Mouse (Mus musculus) embryonic facial prominence, embryonic 10.5 days (tissue): ENCODE results near the gene Trip12. TPM values are rescaled to one million over a fixed set of nuclear protein-coding genes. Genes with fewer than 3 reads are reported as not detected.

ENCODE experiments used
- DNase-seq: peaks from one replicate; pipeline ENCODE4 v3.0.0-alpha.2; 2017; ENCODE audit warnings: low spot score
- H3K27ac ChIP-seq: fragments of 300-500 bp; sonication (generic); replicated peaks from 2 replicates; pipeline ENCODE4 v1.5.1; 2016; ENCODE audit warnings: mild to moderate bottlenecking
- H3K27me3 ChIP-seq: fragments of 300-500 bp; sonication (generic); replicated peaks from 2 replicates; pipeline ENCODE4 v1.6.1; 2016; ENCODE audit warnings: low read depth, mild to moderate bottlenecking; ENCODE audit not compliant: poor library complexity, severe bottlenecking
- H3K36me3 ChIP-seq: fragments of 300-500 bp; sonication (generic); replicated peaks from 2 replicates; pipeline ENCODE4 v1.6.1; 2016; ENCODE audit warnings: mild to moderate bottlenecking, moderate library complexity
- H3K4me1 ChIP-seq: fragments of 300-500 bp; sonication (generic); 2 replicates; pipeline ENCODE4 v1.6.1; 2016
- H3K4me3 ChIP-seq: fragments of 300-500 bp; sonication (generic); 2 replicates; pipeline ENCODE4 v1.5.1; 2016; ENCODE audit warnings: mild to moderate bottlenecking, moderate library complexity
- H3K9me3 ChIP-seq: fragments of 300-500 bp; sonication (generic); 2 replicates; pipeline ENCODE4 v1.6.1; 2016; ENCODE audit warnings: mild to moderate bottlenecking
- WGBS: fragments of 180-500 bp; shearing (Covaris S2); methylation state at CpG from one replicate; pipeline ENCODE4 v1.1.7; 2016; 5-methylcytosine and 5-hydroxymethylcytosine counted together
- polyA plus RNA-seq: library from polyadenylated mRNA; unstranded; fragments of >200 nt; fragmentation: Nextera tagmentation; extraction: Ambion mirVana; gene quantifications from 2 replicates; pipeline ENCODE4 v1.2.1, GENCODE M21; 2016

The Trip12 gene
- polyA plus RNA-seq, 1 experiment from 2014 or later: 86.5 TPM

DNA sequence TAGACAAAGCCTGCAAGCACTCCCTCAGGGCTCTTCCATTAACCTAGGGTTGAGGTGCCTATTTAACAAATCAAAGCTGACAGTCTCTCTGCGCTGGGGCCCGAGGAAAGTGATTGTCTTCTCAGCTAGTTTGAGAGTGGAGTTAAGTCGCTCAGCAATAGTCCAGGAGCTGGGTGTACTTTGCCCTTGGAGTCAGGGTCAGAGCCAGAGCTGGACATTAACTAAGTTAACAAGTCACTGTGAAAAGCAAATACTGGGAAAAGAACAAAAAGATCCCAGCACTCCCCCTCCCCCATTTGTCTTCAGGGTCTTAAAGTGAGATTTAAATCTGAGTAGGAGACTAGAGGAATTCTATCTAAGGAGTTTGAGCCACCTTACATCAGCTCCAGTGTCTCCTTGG lies 31.8 kb upstream of the Trip12 start:
- no peak for DNase-seq
- WGBS: 15% methylated on average over 3 of the region's 3 CpGs
- H3K27ac ChIP-seq: no peak overlapping the region
- peaks cover 18% of the 10 kb centered on the region for H3K4me1 ChIP-seq
- no peaks in the 10 kb centered on the region for H3K27me3 ChIP-seq
- H3K4me3 ChIP-seq: no peak overlapping the region
- no peaks in the 10 kb centered on the region for H3K9me3 ChIP-seq
- H3K36me3 ChIP-seq: no peaks in the 10 kb centered on the region

DNA sequence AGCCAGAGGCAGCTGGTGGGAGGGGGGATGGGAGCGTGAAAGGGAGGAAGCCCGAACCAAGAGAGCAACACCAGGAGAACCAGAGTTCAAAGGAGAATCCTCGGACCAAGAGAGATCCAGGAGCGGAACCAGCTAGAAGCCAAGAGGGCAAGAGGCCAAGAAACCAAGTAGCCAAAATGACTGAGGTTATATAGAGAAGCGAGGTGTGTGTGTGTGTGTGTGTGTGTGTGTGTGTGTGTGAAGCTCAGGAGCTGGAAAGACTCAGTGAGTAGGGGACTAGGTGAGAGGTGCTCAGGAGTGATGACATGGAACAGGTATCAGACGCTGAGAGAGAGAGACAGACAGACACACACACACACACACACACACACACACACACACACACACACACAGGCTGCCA lies 30.8 kb upstream of the Trip12 start:
- DNase-seq: no peak
- WGBS: 62% methylated on average over 6 of the region's 6 CpGs
- Histone ChIP-seq H3K36me3 (no peaks in the 10 kb centered on the region), H3K4me1 (peaks cover 18% of the 10 kb centered on the region), H3K27ac (no peak overlapping the region), H3K27me3 (no peaks in the 10 kb centered on the region), H3K4me3 (no peak overlapping the region), H3K9me3 (no peaks in the 10 kb centered on the region)

DNA sequence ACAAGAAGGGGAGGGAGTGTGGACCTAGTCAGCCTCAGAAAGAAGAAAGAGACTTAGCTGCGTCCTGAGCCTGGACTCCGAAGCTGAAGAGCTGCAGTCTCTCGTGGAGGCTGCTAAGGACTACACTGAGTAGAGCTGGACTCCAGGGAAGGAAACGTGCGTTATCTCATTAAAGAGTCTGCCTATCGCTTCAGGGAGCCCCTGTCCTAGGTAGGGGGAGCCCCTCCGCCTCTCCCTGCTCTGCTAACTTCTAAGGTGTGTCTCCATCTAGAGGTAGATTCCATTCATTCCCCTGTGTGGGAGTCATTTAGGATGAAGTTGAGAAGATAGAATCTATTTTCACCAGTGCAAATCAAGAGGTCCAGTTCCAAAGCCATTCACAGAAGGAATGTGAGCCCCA lies 29.2 kb upstream of the Trip12 start:
- Histone ChIP-seq H3K27ac (no peak overlapping the region), H3K27me3 (no peaks in the 10 kb centered on the region), H3K4me1 (peaks cover 21% of the 10 kb centered on the region), H3K4me3 (no peak overlapping the region), H3K36me3 (no peaks in the 10 kb centered on the region), H3K9me3 (no peaks in the 10 kb centered on the region)
- DNase-seq: no peak
- 45% methylated on average over 7 of the region's 7 CpGs for WGBS

DNA sequence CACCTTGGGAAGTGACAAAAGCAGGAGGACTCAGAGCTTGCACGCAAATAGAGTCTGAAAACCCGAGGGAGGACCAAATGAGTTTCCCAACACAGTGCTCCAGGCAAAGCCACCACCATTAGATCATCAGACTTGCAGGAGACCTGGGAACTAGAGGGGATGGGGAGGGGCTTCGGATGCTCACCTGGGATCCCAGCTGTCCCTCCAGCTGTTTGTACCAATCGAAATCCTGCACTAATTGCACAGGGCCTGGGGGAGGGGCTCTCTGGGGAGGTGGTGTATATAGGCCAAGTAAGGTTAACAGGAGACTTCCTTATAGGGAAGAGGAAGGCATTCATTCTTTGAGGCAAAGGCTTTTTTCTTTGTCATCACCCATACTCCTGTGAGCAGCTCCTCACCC lies 28.5 kb upstream of the Trip12 start:
- H3K4me1 ChIP-seq: peaks cover 26% of the 10 kb centered on the region
- H3K27me3 ChIP-seq: no peaks in the 10 kb centered on the region
- no peak overlapping the region for H3K27ac ChIP-seq
- H3K4me3 ChIP-seq: no peak overlapping the region
- WGBS: 73% methylated on average over 4 of the region's 4 CpGs
- no peaks in the 10 kb centered on the region for H3K9me3 ChIP-seq
- H3K36me3 ChIP-seq: no peaks in the 10 kb centered on the region
- DNase-seq: no peak

DNA sequence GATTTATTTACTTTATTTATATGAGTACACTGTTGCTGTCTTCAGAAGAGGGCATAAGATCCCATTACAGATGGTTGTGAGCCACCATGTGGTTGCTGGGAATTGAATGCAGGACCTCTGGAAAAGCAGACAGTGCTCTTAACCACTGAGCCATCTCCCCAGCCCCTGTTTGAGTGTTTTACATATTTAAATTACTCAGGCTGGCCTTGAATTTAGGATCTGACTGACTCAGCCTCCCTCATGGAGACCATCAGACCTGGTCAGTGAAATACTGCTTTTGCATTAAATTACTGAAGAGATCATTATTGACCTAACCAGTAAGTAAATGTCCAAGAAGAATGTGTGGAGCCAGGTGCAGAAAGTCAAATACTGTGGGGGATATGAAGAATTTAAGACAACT lies 28.0 kb upstream of the Trip12 start:
- H3K27ac ChIP-seq: no peak overlapping the region
- H3K4me1 ChIP-seq: peaks cover 26% of the 10 kb centered on the region
- H3K4me3 ChIP-seq: no peak overlapping the region
- no peaks in the 10 kb centered on the region for H3K36me3 ChIP-seq
- H3K27me3 ChIP-seq: no peaks in the 10 kb centered on the region
- no peak for DNase-seq
- no peaks in the 10 kb centered on the region for H3K9me3 ChIP-seq

DNA sequence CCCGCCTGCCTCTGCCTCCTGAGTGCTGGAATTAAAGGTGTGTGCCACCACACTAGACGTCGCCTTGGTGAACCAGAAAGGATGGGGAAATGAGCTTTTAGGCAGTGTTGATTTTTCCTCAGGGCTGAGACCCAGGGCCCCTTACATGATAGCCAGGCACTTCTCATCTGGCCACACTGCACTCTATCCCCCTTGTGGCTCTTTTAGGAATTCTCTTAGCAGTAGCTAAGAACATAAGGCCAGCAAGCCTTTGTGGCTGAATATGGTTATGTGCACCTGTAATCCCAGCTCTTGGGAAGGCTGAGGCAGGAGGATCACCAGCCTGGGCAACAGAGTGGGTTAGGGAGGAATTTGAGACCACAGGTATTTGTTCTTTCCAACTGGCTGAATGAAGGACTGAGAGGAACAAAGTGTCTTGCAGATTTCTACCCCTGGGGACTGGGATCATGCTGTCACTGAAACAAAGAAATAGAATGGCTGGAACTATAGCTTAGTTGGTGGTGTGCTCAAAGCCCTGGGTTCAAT lies 26.5 kb upstream of the Trip12 start:
- Histone ChIP-seq H3K9me3 (no peaks in the 10 kb centered on the region), H3K27me3 (no peaks in the 10 kb centered on the region), H3K4me1 (peaks cover 20% of the 10 kb centered on the region), H3K4me3 (no peak overlapping the region), H3K36me3 (no peaks in the 10 kb centered on the region), H3K27ac (no peak overlapping the region)
- DNase-seq: no peak
- WGBS: 94% methylated on average over 3 of the region's 3 CpGs

DNA sequence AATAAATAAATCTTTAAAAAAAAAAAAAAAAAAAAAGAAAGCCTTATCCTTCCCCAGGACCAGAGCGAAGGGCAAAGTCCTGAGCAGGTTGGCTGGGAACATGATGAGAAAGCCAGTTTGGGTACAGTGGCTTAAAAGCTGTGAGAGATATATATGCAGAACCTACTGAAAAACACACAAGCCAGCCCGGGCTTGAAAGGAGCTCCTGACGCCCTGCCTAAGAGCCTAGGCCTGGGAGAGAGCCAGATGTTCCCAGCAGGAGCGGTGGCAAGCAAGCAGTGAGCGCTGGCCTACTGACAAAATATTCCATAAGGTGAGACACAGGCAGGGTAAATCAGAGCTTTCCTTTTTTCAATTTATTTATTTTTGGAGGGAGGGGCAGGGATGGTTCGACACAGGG lies 25.9 kb upstream of the Trip12 start:
- no peaks in the 10 kb centered on the region for H3K36me3 ChIP-seq
- peaks cover 17% of the 10 kb centered on the region for H3K4me1 ChIP-seq
- DNase-seq: no peak
- no peak overlapping the region for H3K4me3 ChIP-seq
- 90% methylated on average over 6 of the region's 6 CpGs for WGBS
- no peaks in the 10 kb centered on the region for H3K9me3 ChIP-seq
- no peaks in the 10 kb centered on the region for H3K27me3 ChIP-seq
- H3K27ac ChIP-seq: no peak overlapping the region

DNA sequence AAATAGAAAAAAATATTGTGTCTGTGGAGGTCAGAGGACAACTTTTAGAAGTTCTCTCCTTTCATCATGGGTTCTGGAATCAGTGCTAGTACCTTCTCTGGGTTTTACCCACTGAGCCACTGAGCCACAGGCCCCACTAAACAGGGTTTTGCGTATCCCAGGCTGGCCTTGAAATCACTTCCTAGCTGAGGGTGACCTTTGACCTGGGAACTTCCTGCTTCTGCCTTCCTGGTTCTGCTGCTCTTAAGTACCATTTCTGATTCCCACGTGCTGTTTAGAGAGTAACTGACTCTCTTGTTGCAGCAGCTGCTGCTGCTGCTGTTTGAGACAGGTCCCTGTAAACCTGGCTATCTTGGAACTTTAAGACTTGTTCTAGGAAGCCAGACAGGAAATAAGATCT lies 24.3 kb upstream of the Trip12 start:
- Histone ChIP-seq H3K4me1 (peaks cover 17% of the 10 kb centered on the region), H3K4me3 (no peak overlapping the region), H3K9me3 (no peaks in the 10 kb centered on the region), H3K27ac (no peak overlapping the region), H3K36me3 (no peaks in the 10 kb centered on the region), H3K27me3 (no peaks in the 10 kb centered on the region)
- 27% methylated on average over 2 of the region's 2 CpGs for WGBS
- no peak for DNase-seq

DNA sequence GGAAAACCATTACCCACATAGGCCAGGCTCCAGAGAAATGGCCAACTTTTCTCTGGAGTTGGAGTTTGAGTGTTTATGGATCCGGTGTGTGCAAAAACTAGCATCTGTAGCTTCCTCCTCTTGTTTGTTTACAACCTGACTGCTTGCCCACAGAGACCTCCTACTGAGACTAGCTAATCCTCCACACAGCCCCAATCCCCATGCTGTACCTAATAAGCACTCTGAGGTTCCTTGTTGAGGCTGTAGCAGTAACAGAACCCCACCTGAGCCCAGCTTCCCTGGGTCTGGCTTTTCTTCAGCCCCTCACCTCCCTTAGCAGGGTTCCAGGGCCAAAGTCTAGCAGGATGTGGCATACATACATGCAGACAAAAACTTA lies 20.9 kb upstream of the Trip12 start:
- Histone ChIP-seq H3K4me3 (no peak overlapping the region), H3K27me3 (no peaks in the 10 kb centered on the region), H3K27ac (no peak overlapping the region), H3K9me3 (no peaks in the 10 kb centered on the region), H3K4me1 (peaks cover 8% of the 10 kb centered on the region; the same call in 1 of the 2 replicates), H3K36me3 (no peaks in the 10 kb centered on the region)
- WGBS: 57% methylated on average over 1 of the region's 1 CpGs
- no peak for DNase-seq

DNA sequence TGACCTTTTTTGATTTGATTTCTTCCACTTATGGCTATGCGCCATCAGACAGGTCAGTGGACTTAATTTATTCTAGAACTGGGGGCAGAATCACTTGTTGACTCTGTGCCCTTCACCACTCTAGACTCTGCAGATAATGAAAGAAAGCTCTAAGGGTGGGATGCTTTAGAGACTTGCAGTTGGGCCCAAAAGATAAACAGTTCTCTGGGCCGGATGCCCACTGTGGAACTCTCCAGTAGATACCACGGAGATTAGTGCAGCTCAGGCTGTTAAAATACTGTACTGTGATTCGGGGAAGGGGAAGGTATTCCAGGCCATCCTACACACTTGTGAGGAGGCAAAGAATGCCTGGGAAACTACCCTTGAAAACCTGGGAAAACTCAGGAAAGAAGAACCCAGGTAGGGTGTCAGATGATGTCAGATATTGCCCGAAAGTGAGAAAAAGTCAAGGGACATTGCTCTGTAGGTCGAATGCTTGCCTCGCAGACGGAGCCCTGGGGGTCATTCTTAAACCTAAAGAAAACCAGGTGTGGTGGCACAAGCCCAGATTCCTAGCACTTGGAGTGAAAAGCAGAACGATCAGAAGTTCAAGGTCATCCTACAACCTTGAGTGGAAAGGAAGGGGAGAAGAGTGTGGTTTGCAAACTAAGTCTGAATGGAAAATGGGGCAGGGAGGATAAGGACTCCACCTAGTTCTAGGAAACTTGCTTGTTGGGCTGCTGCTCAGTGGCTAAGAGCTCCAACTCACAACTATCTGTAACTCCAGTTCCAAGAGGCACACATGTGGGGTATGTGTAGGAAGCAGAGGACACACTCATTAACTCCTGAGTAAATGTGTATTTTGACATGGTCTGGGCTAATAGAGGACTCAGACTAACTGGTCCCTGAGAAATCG lies 20.3 kb upstream of the Trip12 start:
- H3K27me3 ChIP-seq: no peaks in the 10 kb centered on the region
- H3K4me3 ChIP-seq: no peak overlapping the region
- no peaks in the 10 kb centered on the region for H3K36me3 ChIP-seq
- no peak overlapping the region for H3K27ac ChIP-seq
- H3K9me3 ChIP-seq: no peaks in the 10 kb centered on the region
- peaks cover 8% of the 10 kb centered on the region; the same call in 1 of the 2 replicates for H3K4me1 ChIP-seq
- 79% methylated on average over 10 of the region's 10 CpGs for WGBS
- DNase-seq: no peak

DNA sequence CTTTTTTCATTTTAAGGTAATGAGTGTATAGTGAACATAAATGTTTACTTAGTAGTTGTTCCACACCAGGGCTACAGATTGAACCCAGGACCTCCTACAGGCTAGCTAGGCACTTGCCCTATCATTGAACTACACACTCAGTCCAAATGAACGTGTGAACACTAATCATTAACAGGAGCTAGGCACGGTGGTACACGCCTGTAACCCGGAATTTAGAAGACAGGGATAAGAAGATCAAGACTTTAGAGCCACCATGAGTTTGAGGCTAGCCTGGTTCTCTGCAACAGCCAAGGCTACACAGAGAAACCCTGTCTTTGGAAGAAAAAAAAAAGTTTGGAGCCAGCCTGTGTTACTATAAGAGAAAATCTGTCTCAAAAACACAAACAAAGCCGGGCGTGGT lies 19.3 kb upstream of the Trip12 start:
- Histone ChIP-seq H3K9me3 (no peaks in the 10 kb centered on the region), H3K36me3 (no peaks in the 10 kb centered on the region), H3K4me1 (peaks cover 5% of the 10 kb centered on the region; the same call in 1 of the 2 replicates), H3K27ac (no peak overlapping the region), H3K4me3 (no peak overlapping the region), H3K27me3 (no peaks in the 10 kb centered on the region)
- WGBS: 89% methylated on average over 6 of the region's 6 CpGs
- DNase-seq: no peak

DNA sequence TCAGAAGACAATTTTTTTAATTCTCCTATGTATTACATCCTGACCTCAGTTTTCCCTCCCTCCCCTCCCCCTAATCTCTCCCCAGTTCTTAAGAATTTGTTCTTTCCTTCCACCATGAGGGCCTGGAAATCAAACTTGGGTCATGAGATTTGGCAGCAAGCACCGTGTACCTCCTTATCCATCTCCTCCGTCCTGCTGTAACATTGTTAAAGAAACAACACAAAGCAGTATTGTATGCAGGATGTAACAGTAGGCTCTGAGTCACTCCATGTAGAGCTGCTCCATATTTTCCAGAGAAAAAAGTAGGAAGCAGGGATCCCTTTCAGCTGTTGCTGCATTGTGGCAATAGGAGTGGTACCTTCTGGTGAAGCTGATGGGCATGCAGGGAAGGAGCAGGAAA lies 15.4 kb upstream of the Trip12 start:
- whole genome bisulfite sequencing: 78% methylated on average over 2 of the region's 2 CpGs
- DNase-seq: no peak
- H3K4me3 ChIP-seq: no peak overlapping the region
- no peak overlapping the region for H3K27ac ChIP-seq
- H3K27me3 ChIP-seq: no peaks in the 10 kb centered on the region
- H3K9me3 ChIP-seq: no peaks in the 10 kb centered on the region
- no peaks in the 10 kb centered on the region for H3K36me3 ChIP-seq
- H3K4me1 ChIP-seq: peaks cover 12% of the 10 kb centered on the region

DNA sequence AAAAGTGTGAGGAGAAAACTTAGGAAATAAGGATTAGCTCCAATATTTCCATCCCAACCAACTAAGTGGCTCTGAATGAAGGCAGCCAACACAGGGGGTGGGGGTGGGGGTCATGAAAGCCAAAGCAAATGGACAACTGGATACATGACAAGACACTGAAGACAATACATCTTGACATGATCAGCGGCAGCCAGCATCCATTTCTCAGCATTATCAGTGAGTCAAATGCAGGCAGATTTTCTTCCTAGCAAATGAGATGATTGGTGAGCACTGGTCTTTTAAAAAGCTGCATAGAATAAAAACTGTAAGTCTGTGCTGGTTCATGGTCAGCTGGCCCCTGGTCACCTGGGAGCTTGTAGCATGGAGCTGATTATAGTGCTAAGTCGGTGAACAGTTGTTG lies 14.7 kb upstream of the Trip12 start:
- no peaks in the 10 kb centered on the region for H3K9me3 ChIP-seq
- H3K27ac ChIP-seq: no peak overlapping the region
- H3K4me3 ChIP-seq: no peak overlapping the region
- H3K27me3 ChIP-seq: no peaks in the 10 kb centered on the region
- H3K4me1 ChIP-seq: peaks cover 12% of the 10 kb centered on the region
- H3K36me3 ChIP-seq: no peaks in the 10 kb centered on the region
- DNase-seq: no peak
- 91% methylated on average over 2 of the region's 2 CpGs for WGBS
